Mouse (Mus musculus) forebrain, postnatal 0 days (tissue): ENCODE results near the gene Olfr512. TPM values are rescaled to one million over a fixed set of nuclear protein-coding genes. Genes with fewer than 3 reads are reported as not detected.

Experiments
- ATAC-seq: fragments of 200-750 bp; cut with Nextera tagmentation; 2 replicates; pipeline ENCODE4 v1.8.0; 2017; ENCODE audit warnings: mild to moderate bottlenecking, moderate library complexity
- DNase-seq: peaks from one replicate; pipeline ENCODE4 v3.0.0-alpha.2; 2015
- H3K27ac ChIP-seq: fragments of 300-500 bp; sonication (generic); 2 replicates; pipeline ENCODE4 v1.5.1; 2014; ENCODE audit warnings: low read depth, mild to moderate bottlenecking, antibody characterized with exemption, low read length, moderate library complexity, mixed read lengths
- H3K27me3 ChIP-seq: fragments of 300-500 bp; sonication (generic); 2 replicates; pipeline ENCODE4 v1.6.1; 2014; ENCODE audit warnings: mild to moderate bottlenecking, low read length, mixed read lengths; ENCODE audit not compliant: insufficient read depth
- H3K36me3 ChIP-seq: fragments of 300-500 bp; sonication (generic); 2 replicates; pipeline ENCODE4 v1.6.1; 2014; ENCODE audit warnings: mild to moderate bottlenecking, moderate library complexity; ENCODE audit not compliant: insufficient read depth
- H3K4me1 ChIP-seq: fragments of 300-500 bp; sonication (generic); 2 replicates; pipeline ENCODE4 v1.6.1; 2014; ENCODE audit warnings: antibody characterized with exemption; ENCODE audit not compliant: insufficient read depth
- H3K4me2 ChIP-seq: fragments of 300-500 bp; sonication (generic); 2 replicates; pipeline ENCODE4 v1.6.1; 2014; ENCODE audit warnings: low read depth, mild to moderate bottlenecking, moderate library complexity
- H3K4me3 ChIP-seq: fragments of 300-500 bp; sonication (generic); 2 replicates; pipeline ENCODE4 v1.5.1; 2014; ENCODE audit warnings: low read depth, low read length, mixed read lengths
- H3K9ac ChIP-seq: fragments of 300-500 bp; sonication (generic); 2 replicates; pipeline ENCODE4 v1.6.1; 2014; ENCODE audit warnings: mild to moderate bottlenecking
- H3K9me3 ChIP-seq: fragments of 300-500 bp; sonication (generic); 2 replicates; pipeline ENCODE4 v1.6.1; 2016; ENCODE audit warnings: low read length
- CTCF ChIP-seq: sonication (generic); IDR thresholded peaks from 2 replicates; pipeline ENCODE4 v1.5.1; 2016; ENCODE audit warnings: antibody characterized with exemption, control low read depth, low read depth
- WGBS: fragments of 180-500 bp; shearing (Covaris S2); extraction: QIAGEN DNeasy Blood & Tissue Kit; methylation state at CpG from one replicate; pipeline ENCODE4 v1.1.7; 2014; 5-methylcytosine and 5-hydroxymethylcytosine counted together
- polyA plus RNA-seq: library from polyadenylated mRNA; unstranded; fragments of >200 nt; fragmentation: Nextera tagmentation; extraction: Ambion mirVana; gene quantifications from 2 replicates; pipeline ENCODE4 v1.2.1, GENCODE M21; 2015
- total RNA-seq: library from RNA; depleted of rRNA; stranded (reverse); fragments of >200 nt; gene quantifications from 2 replicates; pipeline ENCODE4 v1.2.3, GENCODE M21; 2014; rRNA removed

Olfr512 gene
- total RNA-seq = not detected in 2 replicates
- polyA plus RNA-seq = not detected in 2 replicates

DNA sequence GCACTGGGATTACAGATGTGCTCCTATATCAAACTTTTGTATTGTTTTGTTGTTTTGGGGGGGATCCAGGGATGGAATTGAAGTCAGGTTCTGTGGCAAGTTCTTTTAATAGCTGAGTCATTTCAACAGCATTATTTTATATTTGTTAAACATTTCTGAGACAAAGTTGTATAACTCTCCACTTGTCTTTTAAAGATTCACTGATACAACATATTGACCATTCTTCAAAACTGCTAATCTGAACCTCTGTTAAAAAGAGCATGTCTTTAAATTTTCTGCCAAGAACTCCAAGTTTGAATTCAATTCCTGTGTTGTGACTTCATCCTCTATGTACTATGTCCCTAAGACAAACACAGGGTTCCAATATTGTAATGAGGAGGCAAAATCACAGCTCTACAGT, at the start of gene Olfr512:
Gene Olfr512, plus strand, starts transcription at position 301 of the 400 bp plus-strand sequence.
- H3K36me3 ChIP-seq = no peaks in the 10 kb centered on the region
- H3K9me3 ChIP-seq = no peaks in the 10 kb centered on the region

DNA sequence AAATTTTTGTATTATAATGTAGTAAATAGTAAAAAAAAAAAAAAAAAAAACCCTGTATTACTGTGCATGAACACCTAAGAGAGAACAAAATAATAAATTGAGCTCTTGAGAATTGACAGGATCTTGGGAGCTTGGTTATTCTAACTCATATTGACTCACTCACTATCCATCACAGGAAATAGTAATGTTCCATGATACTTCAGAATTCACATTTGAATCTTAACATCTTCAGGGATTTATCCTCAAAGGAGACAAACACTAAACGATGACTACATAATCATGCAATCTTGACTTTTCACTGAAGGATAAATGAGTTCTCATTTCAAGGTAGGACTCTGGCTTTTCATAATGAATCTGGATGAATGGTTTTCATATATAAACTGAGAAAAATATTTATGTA, 47.0 kb upstream of the Olfr512 start, which contains the start of gene Olfr510:
Gene Olfr510, plus strand, starts transcription at position 301 of the 400 bp plus-strand sequence.
- Histone ChIP-seq H3K27me3 (no peaks in the 10 kb centered on the region), H3K27ac (no peak within 1 kb of the TSS), H3K9me3 (no peaks in the 10 kb centered on the region), H3K9ac (no peak within 1 kb of the TSS), H3K4me1 (no peaks in the 10 kb centered on the region), H3K4me2 (no peak within 1 kb of the TSS), H3K4me3 (no peak within 1 kb of the TSS), H3K36me3 (no peaks in the 10 kb centered on the region)
- TF ChIP-seq CTCF = no peak
- 95% methylated on average over 1 of the region's 1 CpGs for WGBS
- ATAC-seq (no peak), DNase-seq (no peak)

More for the DNA sequence above, at the start of gene Olfr512:
- no peak for DNase-seq
- H3K4me3 ChIP-seq = no peak within 1 kb of the TSS
- H3K27me3 ChIP-seq = no peaks in the 10 kb centered on the region
- no peak within 1 kb of the TSS for H3K27ac ChIP-seq
- H3K4me1 ChIP-seq = no peaks in the 10 kb centered on the region
- H3K9ac ChIP-seq = no peak within 1 kb of the TSS
- no peak for TF ChIP-seq CTCF
- H3K4me2 ChIP-seq = no peak within 1 kb of the TSS
- no peak for ATAC-seq

DNA sequence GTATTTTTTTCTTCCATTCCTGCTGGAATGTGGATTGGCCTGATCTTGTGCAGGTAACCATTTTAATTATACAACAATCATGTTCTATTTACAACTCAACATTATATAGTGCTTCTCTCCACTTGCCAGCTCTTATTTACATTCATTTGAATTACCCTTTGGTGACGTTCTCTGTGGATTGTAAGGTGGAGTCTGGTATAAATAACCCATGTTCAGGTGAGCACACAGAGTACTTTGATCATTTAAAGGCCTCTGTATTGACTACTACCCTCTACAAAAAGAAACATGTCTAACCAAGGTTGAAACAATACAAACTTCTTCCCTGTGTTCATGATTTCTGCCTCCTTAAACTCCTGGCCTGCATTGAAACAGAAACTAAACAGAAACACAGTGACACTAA, 42.1 kb upstream of the Olfr512 start:
- no peaks in the 10 kb centered on the region for H3K27me3 ChIP-seq
- H3K9me3 ChIP-seq = no peaks in the 10 kb centered on the region
- no peak overlapping the region for H3K27ac ChIP-seq
- no peak overlapping the region for H3K4me3 ChIP-seq
- WGBS = 71% methylated on average over 1 of the region's 1 CpGs
- no peaks in the 10 kb centered on the region for H3K36me3 ChIP-seq
- TF ChIP-seq CTCF = no peak
- H3K4me1 ChIP-seq = no peaks in the 10 kb centered on the region
- ATAC-seq = no peak
- H3K4me2 ChIP-seq = no peak overlapping the region
- no peak for DNase-seq
- no peak overlapping the region for H3K9ac ChIP-seq

DNA sequence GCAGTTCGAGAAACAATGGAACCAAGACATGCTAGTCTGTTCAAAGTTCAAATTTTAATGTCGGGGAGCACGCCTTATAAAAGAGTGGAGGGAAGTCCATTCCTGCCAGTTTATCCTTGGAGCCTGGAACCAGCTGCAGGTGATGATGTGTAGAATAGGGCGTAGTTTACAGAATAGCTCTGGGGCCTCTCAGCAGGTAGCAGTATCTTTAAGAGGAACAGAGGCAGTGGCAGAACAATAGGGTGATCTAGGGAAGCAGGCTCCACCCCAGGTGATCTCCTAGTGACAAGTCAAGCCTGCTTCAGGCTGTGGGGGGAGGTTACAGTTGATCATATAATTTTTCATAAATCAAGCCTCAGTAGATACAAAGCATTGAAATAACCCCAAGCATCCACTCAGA, 34.2 kb upstream of the Olfr512 start:
- Histone ChIP-seq H3K4me3 (no peak overlapping the region), H3K9ac (no peak overlapping the region), H3K27ac (no peak overlapping the region), H3K36me3 (no peaks in the 10 kb centered on the region), H3K27me3 (no peaks in the 10 kb centered on the region), H3K4me1 (no peaks in the 10 kb centered on the region), H3K9me3 (no peaks in the 10 kb centered on the region), H3K4me2 (no peak overlapping the region)
- WGBS = 85% methylated on average over 4 of the region's 4 CpGs
- no peak for DNase-seq
- TF ChIP-seq CTCF = no peak
- no peak for ATAC-seq

DNA sequence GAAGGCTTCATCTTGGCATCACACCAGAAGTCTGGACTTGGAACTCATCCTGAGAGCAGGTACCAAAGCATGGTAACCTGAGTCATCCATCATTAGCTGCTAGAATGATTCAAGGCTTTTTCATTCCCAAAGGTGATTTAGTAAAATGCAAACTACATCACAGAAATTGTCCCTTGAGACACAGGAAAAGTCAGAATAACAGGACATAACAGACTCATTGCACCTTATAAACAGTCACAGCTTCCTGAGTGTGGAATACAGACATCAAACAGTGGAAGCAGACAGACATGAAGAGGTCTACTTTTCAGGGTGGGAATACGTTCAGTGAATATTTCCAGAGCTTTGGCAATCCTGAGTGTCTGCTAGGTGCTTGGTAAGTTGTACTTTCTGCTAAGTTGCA, 37.6 kb downstream of the Olfr512 start, which contains the start of gene Olfr513:
Gene Olfr513, plus strand, starts transcription at position 301 of the 400 bp plus-strand sequence.
- Histone ChIP-seq H3K36me3 (no peaks in the 10 kb centered on the region), H3K4me3 (no peak within 1 kb of the TSS), H3K4me1 (no peaks in the 10 kb centered on the region), H3K9ac (no peak within 1 kb of the TSS), H3K4me2 (no peak within 1 kb of the TSS), H3K27ac (no peak within 1 kb of the TSS), H3K27me3 (no peaks in the 10 kb centered on the region), H3K9me3 (no peaks in the 10 kb centered on the region)
- no peak for TF ChIP-seq CTCF
- 81% methylated on average over 1 of the region's 1 CpGs for WGBS
- ATAC-seq (no peak), DNase-seq (no peak)

DNA sequence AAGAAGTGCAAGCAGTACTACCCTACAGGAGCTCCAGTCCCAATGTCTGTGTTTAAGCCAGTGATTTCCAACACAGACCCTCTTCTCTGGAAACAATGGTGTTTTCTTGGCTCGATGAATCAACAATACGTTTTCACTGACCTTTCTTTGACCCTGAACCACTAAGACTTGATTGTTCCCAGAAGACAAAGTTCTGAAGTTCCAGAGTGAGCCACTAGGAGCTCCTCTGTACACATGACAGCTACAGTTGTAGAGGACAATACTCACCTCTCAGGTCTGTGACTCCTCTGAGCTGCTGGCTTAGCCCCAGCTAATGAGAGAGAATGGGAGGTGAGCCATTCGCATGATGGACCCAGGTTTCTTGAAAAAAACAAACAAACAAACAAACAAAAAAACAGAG, 47.3 kb downstream of the Olfr512 start:
- no peak overlapping the region for H3K9ac ChIP-seq
- no peak overlapping the region for H3K4me3 ChIP-seq
- TF ChIP-seq CTCF = no peak
- 25% methylated on average over 3 of the region's 3 CpGs for WGBS
- H3K4me2 ChIP-seq = no peak overlapping the region
- H3K36me3 ChIP-seq = no peaks in the 10 kb centered on the region
- no peak for ATAC-seq
- H3K9me3 ChIP-seq = no peaks in the 10 kb centered on the region
- H3K4me1 ChIP-seq = no peaks in the 10 kb centered on the region
- DNase-seq = no peak
- H3K27ac ChIP-seq = no peak overlapping the region
- H3K27me3 ChIP-seq = no peaks in the 10 kb centered on the region

Other genes with a start within 250 kb of the Olfr512 start
- gene Olfr498, start 248.0 kb upstream of the Olfr512 start, total RNA-seq = not detected in 2 replicates
- gene Olfr498, start 248.0 kb upstream of the Olfr512 start, polyA plus RNA-seq = not detected in 2 replicates
- not detected in 2 replicates for gene Olfr502, start 188.3 kb upstream of the Olfr512 start, total RNA-seq
- not detected in 2 replicates for gene Olfr502, start 188.3 kb upstream of the Olfr512 start, polyA plus RNA-seq
- gene Olfr503, start 168.8 kb upstream of the Olfr512 start, total RNA-seq = not detected in 2 replicates
- not detected in 2 replicates for gene Olfr503, start 168.8 kb upstream of the Olfr512 start, polyA plus RNA-seq
- not detected in 2 replicates for gene Olfr504, start 147.5 kb upstream of the Olfr512 start, total RNA-seq
- not detected in 2 replicates for gene Olfr504, start 147.5 kb upstream of the Olfr512 start, polyA plus RNA-seq
- not detected in 2 replicates for gene Olfr506, start 102.5 kb upstream of the Olfr512 start, total RNA-seq
- gene Olfr506, start 102.5 kb upstream of the Olfr512 start, polyA plus RNA-seq = not detected in 2 replicates
- gene Olfr507, start 91.5 kb upstream of the Olfr512 start, total RNA-seq = not detected in 2 replicates
- gene Olfr507, start 91.5 kb upstream of the Olfr512 start, polyA plus RNA-seq = not detected in 2 replicates
- not detected in 2 replicates for gene Olfr508, start 83.3 kb upstream of the Olfr512 start, total RNA-seq
- gene Olfr508, start 83.3 kb upstream of the Olfr512 start, polyA plus RNA-seq = not detected in 2 replicates
- not detected in 2 replicates for gene Olfr509, start 61.4 kb upstream of the Olfr512 start, total RNA-seq
- not detected in 2 replicates for gene Olfr509, start 61.4 kb upstream of the Olfr512 start, polyA plus RNA-seq
- gene Olfr510, start 46.9 kb upstream of the Olfr512 start, total RNA-seq = not detected in 2 replicates
- not detected in 2 replicates for gene Olfr510, start 46.9 kb upstream of the Olfr512 start, polyA plus RNA-seq
- gene Olfr513, start 37.7 kb downstream of the Olfr512 start, total RNA-seq = not detected in 2 replicates
- not detected in 2 replicates for gene Olfr513, start 37.7 kb downstream of the Olfr512 start, polyA plus RNA-seq
- not detected in 2 replicates for gene Olfr514, start 112.7 kb downstream of the Olfr512 start, total RNA-seq
- not detected in 2 replicates for gene Olfr514, start 112.7 kb downstream of the Olfr512 start, polyA plus RNA-seq
- not detected in 2 replicates for gene Olfr516, start 137.2 kb downstream of the Olfr512 start, total RNA-seq
- gene Olfr516, start 137.2 kb downstream of the Olfr512 start, polyA plus RNA-seq = not detected in 2 replicates
- gene Olfr517, start 159.1 kb downstream of the Olfr512 start, total RNA-seq = not detected in 2 replicates
- not detected in 2 replicates for gene Olfr517, start 159.1 kb downstream of the Olfr512 start, polyA plus RNA-seq
- gene Olfr518, start 171.7 kb downstream of the Olfr512 start, total RNA-seq = not detected in 2 replicates
- gene Olfr518, start 171.7 kb downstream of the Olfr512 start, polyA plus RNA-seq = not detected in 2 replicates
- gene Olfr519, start 181.1 kb downstream of the Olfr512 start, total RNA-seq = not detected in 2 replicates
- not detected in 2 replicates for gene Olfr519, start 181.1 kb downstream of the Olfr512 start, polyA plus RNA-seq
- 0.05 TPM in 1 of 2 replicates, not detected in the other for gene Nlrp10, start 216.9 kb downstream of the Olfr512 start, total RNA-seq
- 0.04 and 0.10 TPM in 2 replicates for gene Nlrp10, start 216.9 kb downstream of the Olfr512 start, polyA plus RNA-seq
- 118 and 120 TPM in 2 replicates for gene Eif3f, start 221.1 kb downstream of the Olfr512 start, total RNA-seq
- 80.6 and 81.5 TPM in 2 replicates for gene Eif3f, start 221.1 kb downstream of the Olfr512 start, polyA plus RNA-seq
- gene Tub, start 237.0 kb downstream of the Olfr512 start, total RNA-seq = 158 and 188 TPM in 2 replicates
- gene Tub, start 237.0 kb downstream of the Olfr512 start, polyA plus RNA-seq = 30.2 and 39.1 TPM in 2 replicates